Mouse (Mus musculus) olfactory bulb, adult 2 months (tissue): ENCODE measurements around the gene Crim1. TPM values are rescaled to one million over a fixed set of nuclear protein-coding genes. Genes with fewer than 3 reads are reported as not detected.

ENCODE experiments used
- H3K27ac ChIP-seq: fragments of 200-500 bp; 2 replicates; pipeline ENCODE4 v1.5.1; 2012; ENCODE audit warnings: low read depth, low read length; ENCODE audit not compliant: insufficient read depth
- H3K4me1 ChIP-seq: fragments of 200-500 bp; 2 replicates; pipeline ENCODE4 v1.6.1; 2012; ENCODE audit warnings: low read length; ENCODE audit not compliant: control insufficient read depth, insufficient read depth
- H3K4me3 ChIP-seq: fragments of 200-500 bp; 2 replicates; pipeline ENCODE4 v1.5.1; 2012; ENCODE audit warnings: mild to moderate bottlenecking, low read depth, low read length, moderate library complexity; ENCODE audit not compliant: insufficient read depth
- CTCF ChIP-seq: fragments of 200-500 bp; IDR thresholded peaks from 2 replicates; pipeline ENCODE4 v1.5.1; 2012; ENCODE audit warnings: low read depth, mild to moderate bottlenecking, low read length, moderate library complexity; ENCODE audit not compliant: insufficient read depth
- POLR2A ChIP-seq: fragments of 200-500 bp; IDR thresholded peaks from 2 replicates; pipeline ENCODE4 v1.6.1; 2012; ENCODE audit warnings: mild to moderate bottlenecking, low read depth, low read length, moderate library complexity; ENCODE audit not compliant: insufficient read depth
- WGBS: fragments of 180-500 bp; shearing (Covaris S2); methylation state at CpG from one replicate; pipeline ENCODE4 v1.1.7; 2018; 5-methylcytosine and 5-hydroxymethylcytosine counted together
- polyA plus RNA-seq: library from polyadenylated mRNA; stranded (reverse); fragments of >200 nt; gene quantifications from 2 replicates; pipeline ENCODE4 v1.2.4, GENCODE M21; 2012; ENCODE audit warnings: low replicate concordance; ENCODE audit not compliant: missing spikeins, insufficient read depth, insufficient read length

The Crim1 gene
- polyA plus RNA-seq, 1 experiment = not detected

GRCm38 (mm10) chr17:78376587-78376986, 176.5 kb downstream of the Crim1 start:
- Histone ChIP-seq H3K4me1 (no peaks in the 10 kb centered on the region), H3K27ac (no peak overlapping the region), H3K4me3 (no peak overlapping the region)
- WGBS = 74% methylated on average over 8 of the region's 8 CpGs
- no peak for TF ChIP-seq POLR2A
- TF ChIP-seq CTCF = no peak

- no peak for TF ChIP-seq CTCF
- TF ChIP-seq POLR2A = no peak
- no peak overlapping the region for H3K4me3 ChIP-seq
- no peaks in the 10 kb centered on the region for H3K4me1 ChIP-seq
- 85% methylated on average over 8 of the region's 8 CpGs for WGBS
- no peak overlapping the region for H3K27ac ChIP-seq
Observed at GRCm38 (mm10) chr17:78379079-78379729, 179.2 kb downstream of the Crim1 start.

GRCm38 (mm10) chr17:78379730-78380245, 179.7 kb downstream of the Crim1 start:
- no peak overlapping the region for H3K27ac ChIP-seq
- no peak overlapping the region for H3K4me3 ChIP-seq
- no peaks in the 10 kb centered on the region for H3K4me1 ChIP-seq
- WGBS = 91% methylated on average over 11 of the region's 11 CpGs
- no peak for TF ChIP-seq CTCF
- no peak for TF ChIP-seq POLR2A

- WGBS = 97% methylated on average over 3 of the region's 3 CpGs
- Histone ChIP-seq H3K4me1 (no peaks in the 10 kb centered on the region), H3K4me3 (no peak overlapping the region), H3K27ac (no peak overlapping the region)
- TF ChIP-seq CTCF = no peak
- TF ChIP-seq POLR2A = no peak
Observed at GRCm38 (mm10) chr17:78382321-78382720, 182.3 kb downstream of the Crim1 start.

- H3K27ac ChIP-seq = no peak overlapping the region
- H3K4me3 ChIP-seq = no peak overlapping the region
- WGBS = 79% methylated on average over 9 of the region's 9 CpGs
- TF ChIP-seq POLR2A = no peak
- TF ChIP-seq CTCF = no peak
- no peaks in the 10 kb centered on the region for H3K4me1 ChIP-seq
Observed at GRCm38 (mm10) chr17:78387665-78388064, 187.6 kb downstream of the Crim1 start.

GRCm38 (mm10) chr17:78388101-78388847, 188.2 kb downstream of the Crim1 start:
- TF ChIP-seq POLR2A (no peak), CTCF (no peak)
- Histone ChIP-seq H3K4me3 (no peak overlapping the region), H3K4me1 (no peaks in the 10 kb centered on the region), H3K27ac (no peak overlapping the region)
- 85% methylated on average over 9 of the region's 9 CpGs for WGBS

GRCm38 (mm10) chr17:78389573-78389972, 189.5 kb downstream of the Crim1 start:
- Histone ChIP-seq H3K4me3 (no peak overlapping the region), H3K27ac (no peak overlapping the region), H3K4me1 (no peaks in the 10 kb centered on the region)
- TF ChIP-seq CTCF (no peak), POLR2A (no peak)
- 93% methylated on average over 5 of the region's 5 CpGs for WGBS

GRCm38 (mm10) chr17:78392401-78393087, 192.5 kb downstream of the Crim1 start:
- no peak for TF ChIP-seq POLR2A
- no peak for TF ChIP-seq CTCF
- WGBS = 88% methylated on average over 9 of the region's 9 CpGs
- no peak overlapping the region for H3K4me3 ChIP-seq
- no peak overlapping the region for H3K27ac ChIP-seq
- H3K4me1 ChIP-seq = no peaks in the 10 kb centered on the region
